Mouse (Mus musculus) intestine, embryonic 14.5 days (tissue): ENCODE results near the gene Cela1. TPM values are rescaled to one million over a fixed set of nuclear protein-coding genes. Genes with fewer than 3 reads are reported as not detected.
A peak's percentile ranks its signal among the peaks of the same experiment; 100 is the strongest.

Experiments
- ATAC-seq: fragments of 200-750 bp; cut with Nextera tagmentation; replicated peaks from 2 replicates; pipeline ENCODE4 v1.8.0; 2017; ENCODE audit warnings: low read depth, moderate number of reproducible peaks, moderate TSS enrichment, moderate library complexity; ENCODE audit not compliant: low FRiP score, low TSS enrichment
- DNase-seq: peaks from one replicate; pipeline ENCODE4 v3.0.0-alpha.2; 2018; ENCODE audit warnings: low spot score
- H3K27ac ChIP-seq: fragments of 300-500 bp; sonication (generic); 2 replicates; pipeline ENCODE4 v1.5.1; 2014; ENCODE audit warnings: low read depth, mild to moderate bottlenecking, control low read depth
- H3K27me3 ChIP-seq: fragments of 300-500 bp; sonication (generic); replicated peaks from 2 replicates; pipeline ENCODE4 v1.6.1; 2014; ENCODE audit warnings: low read length, control low read depth; ENCODE audit not compliant: control insufficient read depth, insufficient read depth
- H3K36me3 ChIP-seq: fragments of 300-500 bp; sonication (generic); 2 replicates; pipeline ENCODE4 v1.6.1; 2014; ENCODE audit warnings: low read length, control low read depth; ENCODE audit not compliant: control insufficient read depth, insufficient read depth
- H3K4me1 ChIP-seq: fragments of 300-500 bp; sonication (generic); replicated peaks from 2 replicates; pipeline ENCODE4 v1.6.1; 2014; ENCODE audit warnings: low read length, control low read depth, mixed read lengths; ENCODE audit not compliant: control insufficient read depth, insufficient read depth
- H3K4me2 ChIP-seq: fragments of 300-500 bp; sonication (generic); 2 replicates; pipeline ENCODE4 v1.6.1; 2014; ENCODE audit warnings: low read length
- H3K4me3 ChIP-seq: fragments of 300-500 bp; sonication (generic); 2 replicates; pipeline ENCODE4 v1.5.1; 2014; ENCODE audit warnings: low read depth, low read length, control low read depth, mixed read lengths
- H3K9ac ChIP-seq: fragments of 300-500 bp; sonication (generic); 2 replicates; pipeline ENCODE4 v1.6.1; 2014; ENCODE audit warnings: mild to moderate bottlenecking, low read length
- H3K9me3 ChIP-seq: fragments of 300-500 bp; sonication (generic); 2 replicates; pipeline ENCODE4 v1.6.1; 2016; ENCODE audit warnings: low read length, control low read depth; ENCODE audit not compliant: control insufficient read depth
- WGBS: fragments of 180-500 bp; shearing (Covaris S2); extraction: QIAGEN DNeasy Blood & Tissue Kit; methylation state at CpG from one replicate; pipeline ENCODE4 v1.1.7; 2014; 5-methylcytosine and 5-hydroxymethylcytosine counted together
- polyA plus RNA-seq: library from polyadenylated mRNA; unstranded; fragments of >200 nt; fragmentation: Nextera tagmentation; extraction: Ambion mirVana; gene quantifications from 2 replicates; pipeline ENCODE4 v1.2.1, GENCODE M21; 2014

Cela1 gene
- polyA plus RNA-seq = 11.9 and 49.9 TPM in 2 replicates

DNA sequence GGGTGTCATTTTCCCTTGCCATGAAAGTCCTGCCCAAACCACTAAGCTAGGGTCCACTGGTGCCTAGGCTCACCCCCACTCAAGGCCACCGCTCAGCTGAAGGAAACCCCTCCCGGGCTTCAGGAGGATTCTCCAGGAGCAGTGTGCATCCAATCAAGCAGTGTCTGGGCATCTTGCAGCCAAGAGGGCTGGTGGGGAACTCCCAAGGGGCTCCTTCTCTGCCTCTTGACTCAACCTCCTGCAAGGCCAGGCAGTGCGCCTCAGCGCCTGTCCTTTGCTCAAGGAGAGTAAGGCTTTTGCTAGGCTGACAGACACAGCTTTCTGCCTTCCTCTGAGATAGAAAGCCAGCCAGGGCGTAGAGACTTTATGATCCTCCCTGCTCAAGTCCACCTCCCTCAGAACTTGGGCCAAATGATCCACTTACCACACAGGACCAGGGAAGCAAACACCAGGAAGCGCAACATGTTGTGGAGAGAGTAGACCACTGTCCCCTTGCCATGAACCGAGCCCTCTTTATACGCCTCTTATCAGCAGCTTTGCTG, at the start of gene Cela1:
Gene Cela1 (minus strand): TSS at position 492 of the 542 bp plus-strand sequence.
- WGBS = 67% methylated on average over 8 of the region's 8 CpGs
- Histone ChIP-seq H3K9ac (no peak within 1 kb of the TSS), H3K36me3 (no peaks in the 10 kb centered on the region), H3K4me2 (peak within 1 kb of the TSS; percentile 22; the same call in 1 of the 2 replicates), H3K4me3 (no peak within 1 kb of the TSS), H3K27me3 (no peaks in the 10 kb centered on the region), H3K4me1 (peaks cover 8% of the 10 kb centered on the region), H3K27ac (0 out of 2 replicates have a peak within 1 kb of the TSS, but pooled peaks have one; percentile 25), H3K9me3 (peaks cover 10% of the 10 kb centered on the region)
- no peak for ATAC-seq
- no peak for DNase-seq

DNA sequence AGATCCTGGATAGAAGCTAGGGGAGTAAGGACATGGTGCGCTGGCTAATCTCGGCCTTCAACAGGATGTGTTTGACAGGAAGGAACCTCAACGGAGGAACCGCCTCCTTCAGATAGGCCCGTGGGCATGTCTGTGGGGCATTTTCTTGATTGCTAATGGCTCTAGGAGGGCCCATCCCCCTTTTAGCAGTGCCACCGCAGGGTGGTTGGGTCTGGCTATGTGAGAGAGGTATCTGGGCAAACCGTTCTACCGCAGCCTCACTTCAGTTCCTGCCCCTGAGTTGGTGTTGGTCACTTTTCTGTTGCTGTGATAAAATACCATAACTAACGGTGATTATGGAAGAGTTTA, 48.2 kb upstream of the Cela1 start:
- no peaks in the 10 kb centered on the region for H3K36me3 ChIP-seq
- H3K4me2 ChIP-seq = no peak overlapping the region
- no peak overlapping the region for H3K27ac ChIP-seq
- no peak overlapping the region for H3K9ac ChIP-seq
- peak; percentile 48 for DNase-seq
- peaks cover 11% of the 10 kb centered on the region for H3K27me3 ChIP-seq
- ATAC-seq = no peak
- 80% methylated on average over 9 of the region's 9 CpGs for WGBS
- 0 out of 2 replicates have a peak, but pooled peaks cover 3% of the 10 kb centered on the region for H3K4me1 ChIP-seq
- no peaks in the 10 kb centered on the region for H3K9me3 ChIP-seq
- no peak overlapping the region for H3K4me3 ChIP-seq

DNA sequence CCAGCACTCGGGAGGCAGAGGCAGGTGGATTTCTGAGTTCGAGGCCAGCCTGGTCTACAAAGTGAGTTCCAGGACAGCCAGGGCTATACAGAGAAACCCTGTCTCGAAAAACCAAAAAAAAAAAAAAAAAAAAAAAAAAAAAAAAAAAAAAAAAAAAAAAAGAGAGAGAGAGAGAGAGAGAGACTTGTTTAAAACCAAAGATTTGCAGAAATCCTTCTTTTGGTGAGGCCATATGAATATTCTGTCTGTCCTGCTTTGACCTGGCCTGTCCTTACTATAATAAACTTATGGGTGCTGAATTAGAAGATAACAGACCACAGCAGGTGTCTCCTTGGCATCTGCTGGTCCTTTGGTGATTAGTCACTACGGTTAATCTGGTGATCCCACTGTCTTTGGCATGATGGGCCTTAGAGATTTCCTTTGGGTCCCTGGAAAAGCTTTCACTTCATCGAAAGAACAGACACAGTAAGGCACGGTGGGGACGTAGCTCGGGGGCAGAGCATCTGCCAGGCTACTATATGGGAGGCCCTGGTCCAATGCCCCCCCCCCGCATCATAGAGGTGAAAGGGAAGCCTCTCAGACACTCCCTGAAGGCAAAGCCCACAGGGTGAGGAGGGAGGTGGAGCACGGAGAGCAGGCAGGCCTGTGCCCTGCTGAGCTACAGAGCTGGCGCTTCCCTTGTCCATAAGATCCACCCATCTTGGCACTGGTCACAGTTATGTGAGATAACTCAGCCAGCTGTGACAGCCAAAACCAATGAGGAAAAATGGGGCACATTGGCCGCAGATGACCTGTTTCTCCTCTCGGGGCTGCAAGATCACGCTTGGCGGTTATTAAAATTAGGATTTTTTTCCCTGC, 47.6 kb upstream of the Cela1 start:
- 84% methylated on average over 14 of the region's 15 CpGs for WGBS

DNA sequence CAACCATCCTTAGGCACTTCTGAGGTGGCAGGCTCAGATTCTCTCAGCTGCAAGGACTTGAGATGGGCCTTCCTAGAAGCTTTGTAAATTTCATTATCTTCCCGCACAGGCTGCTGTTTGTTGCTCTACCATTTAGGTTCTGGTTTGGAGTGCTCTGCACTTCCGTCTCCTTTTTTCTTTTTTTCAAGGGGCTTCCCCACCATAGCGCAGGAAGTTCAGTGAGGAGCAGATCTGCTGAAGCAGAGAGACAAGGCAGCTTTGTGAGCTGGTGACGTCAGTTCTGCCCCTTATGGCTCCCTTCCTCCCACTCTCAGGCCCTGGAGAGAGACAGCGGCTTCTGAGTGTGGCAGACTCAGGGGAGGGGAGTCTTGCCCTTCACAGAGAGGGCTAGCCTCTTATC, 44.9 kb upstream of the Cela1 start:
- Histone ChIP-seq H3K9me3 (no peaks in the 10 kb centered on the region), H3K4me2 (no peak overlapping the region), H3K9ac (no peak overlapping the region), H3K36me3 (no peaks in the 10 kb centered on the region), H3K27ac (no peak overlapping the region), H3K4me3 (no peak overlapping the region), H3K27me3 (peaks cover 43% of the 10 kb centered on the region), H3K4me1 (0 out of 2 replicates have a peak, but pooled peaks cover 11% of the 10 kb centered on the region)
- ATAC-seq (no peak), DNase-seq (peak; percentile 57)
- 11% methylated on average over 5 of the region's 5 CpGs for whole genome bisulfite sequencing

More for the DNA sequence above, 47.6 kb upstream of the Cela1 start:
- Histone ChIP-seq H3K9ac (no peak overlapping the region), H3K36me3 (no peaks in the 10 kb centered on the region), H3K27ac (no peak overlapping the region), H3K4me1 (0 out of 2 replicates have a peak, but pooled peaks cover 3% of the 10 kb centered on the region), H3K27me3 (peaks cover 16% of the 10 kb centered on the region), H3K4me2 (no peak overlapping the region), H3K4me3 (no peak overlapping the region), H3K9me3 (no peaks in the 10 kb centered on the region)
- DNase-seq = peak; percentile 38
- no peak for ATAC-seq

DNA sequence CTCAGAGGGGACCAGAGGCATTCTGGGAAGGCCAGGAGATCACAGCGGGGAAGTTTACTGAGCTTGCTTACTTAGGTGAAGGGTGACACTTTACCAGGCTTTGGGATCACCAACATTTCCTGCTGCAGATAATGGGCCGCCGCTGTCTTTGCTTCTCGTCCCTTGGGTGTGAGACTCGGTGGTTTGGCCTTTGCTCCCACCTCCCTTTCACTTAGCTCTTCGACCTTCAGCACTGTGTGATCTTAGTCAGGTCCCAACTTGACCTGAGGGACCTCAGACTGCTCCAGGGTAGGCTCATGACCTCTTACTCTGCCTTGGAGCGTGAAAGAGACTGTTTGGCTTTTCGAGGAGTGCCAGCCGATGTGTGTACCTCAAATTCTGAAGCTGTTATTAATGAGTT, 43.4 kb upstream of the Cela1 start:
- H3K4me3 ChIP-seq = no peak overlapping the region
- WGBS = 48% methylated on average over 9 of the region's 9 CpGs
- no peak overlapping the region for H3K4me2 ChIP-seq
- no peaks in the 10 kb centered on the region for H3K36me3 ChIP-seq
- H3K27me3 ChIP-seq = peaks cover 44% of the 10 kb centered on the region
- no peaks in the 10 kb centered on the region for H3K9me3 ChIP-seq
- H3K9ac ChIP-seq = no peak overlapping the region
- no peak overlapping the region for H3K27ac ChIP-seq
- H3K4me1 ChIP-seq = 0 out of 2 replicates have a peak, but pooled peaks cover 11% of the 10 kb centered on the region
- ATAC-seq (no peak), DNase-seq (peak; percentile 45)

DNA sequence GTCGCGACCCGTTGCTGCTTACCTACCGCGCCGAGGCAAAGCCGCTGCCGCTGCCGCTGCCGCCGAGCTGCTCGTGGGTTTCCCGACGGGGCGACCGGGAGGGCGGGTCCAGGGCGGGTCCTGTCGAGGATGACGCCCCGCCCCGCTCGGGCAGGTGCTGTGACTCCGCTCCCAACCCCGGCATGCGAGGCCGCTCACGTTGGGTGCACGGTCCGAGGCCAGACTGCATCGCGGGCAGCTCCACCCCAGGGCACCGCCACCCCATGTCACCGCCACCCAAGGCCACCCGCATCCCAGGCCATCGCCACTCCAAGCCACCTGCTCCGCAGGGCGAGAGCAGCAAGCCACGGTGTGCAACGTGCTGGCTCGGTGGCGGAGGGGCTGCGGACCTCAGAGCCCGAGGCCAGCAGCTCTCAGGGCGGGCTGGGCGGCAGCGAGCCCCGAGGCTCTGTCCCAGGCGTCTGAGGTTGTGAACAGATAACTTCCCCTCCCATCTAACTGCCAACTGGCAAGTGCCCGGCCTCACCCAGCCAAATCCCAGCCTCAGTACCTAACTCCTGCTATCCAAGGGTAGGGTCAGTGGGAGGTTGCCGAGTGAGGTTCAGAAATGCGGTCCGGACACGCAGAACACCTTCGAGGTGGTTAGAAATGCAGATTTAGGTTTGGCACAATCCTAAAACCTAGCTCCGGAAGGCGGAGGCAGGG, 41.7 kb upstream of the Cela1 start, which contains the start of gene Galnt6:
Gene Galnt6 (minus strand): TSS at position 96 of the 705 bp plus-strand sequence.
- H3K4me1 ChIP-seq = 0 out of 2 replicates have a peak, but pooled peaks cover 11% of the 10 kb centered on the region
- H3K27me3 ChIP-seq = peaks cover 44% of the 10 kb centered on the region

DNA sequence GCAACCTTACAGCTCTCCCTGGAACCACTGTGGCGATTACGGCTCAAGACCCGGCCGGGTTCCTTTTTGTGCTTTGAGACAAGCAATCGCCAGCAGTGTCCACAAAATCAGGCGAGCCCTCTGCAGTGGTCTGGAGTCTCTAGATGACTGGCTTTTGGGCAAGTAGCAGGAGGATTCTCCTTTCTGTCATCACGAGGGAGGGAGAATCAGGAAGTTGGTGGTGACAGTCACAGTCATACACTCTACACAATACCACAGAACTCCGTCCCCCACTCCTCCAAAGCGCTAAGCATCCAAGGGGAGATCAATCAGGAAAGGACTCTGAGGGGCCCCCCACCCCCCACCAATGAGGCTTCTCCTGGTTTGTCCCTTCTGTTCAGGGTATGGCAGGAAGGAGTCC, 40.9 kb upstream of the Cela1 start:
- no peak for ATAC-seq
- peak overlapping the region; percentile 33 for H3K4me3 ChIP-seq
- H3K4me1 ChIP-seq = 0 out of 2 replicates have a peak, but pooled peaks cover 11% of the 10 kb centered on the region
- H3K27me3 ChIP-seq = peaks cover 44% of the 10 kb centered on the region
- H3K9me3 ChIP-seq = no peaks in the 10 kb centered on the region
- H3K4me2 ChIP-seq = peak overlapping the region; percentile 57
- H3K27ac ChIP-seq = no peak overlapping the region
- H3K36me3 ChIP-seq = no peaks in the 10 kb centered on the region
- no peak overlapping the region for H3K9ac ChIP-seq
- peak; percentile 56 for DNase-seq
- WGBS = 40% methylated on average over 9 of the region's 9 CpGs

More for the DNA sequence above, 41.7 kb upstream of the Cela1 start, which contains the start of gene Galnt6:
- H3K36me3 ChIP-seq = no peaks in the 10 kb centered on the region
- DNase-seq = peak; percentile 76
- H3K4me2 ChIP-seq = peak within 1 kb of the TSS; percentile 57
- 6% methylated on average over 55 of the region's 57 CpGs for WGBS
- no peaks in the 10 kb centered on the region for H3K9me3 ChIP-seq
- 0 out of 2 replicates have a peak, but pooled peaks have one; percentile 28 for ATAC-seq
- H3K27ac ChIP-seq = no peak within 1 kb of the TSS
- H3K9ac ChIP-seq = peak within 1 kb of the TSS; percentile 1; the same call in 1 of the 2 replicates
- H3K4me3 ChIP-seq = peak within 1 kb of the TSS; percentile 33

DNA sequence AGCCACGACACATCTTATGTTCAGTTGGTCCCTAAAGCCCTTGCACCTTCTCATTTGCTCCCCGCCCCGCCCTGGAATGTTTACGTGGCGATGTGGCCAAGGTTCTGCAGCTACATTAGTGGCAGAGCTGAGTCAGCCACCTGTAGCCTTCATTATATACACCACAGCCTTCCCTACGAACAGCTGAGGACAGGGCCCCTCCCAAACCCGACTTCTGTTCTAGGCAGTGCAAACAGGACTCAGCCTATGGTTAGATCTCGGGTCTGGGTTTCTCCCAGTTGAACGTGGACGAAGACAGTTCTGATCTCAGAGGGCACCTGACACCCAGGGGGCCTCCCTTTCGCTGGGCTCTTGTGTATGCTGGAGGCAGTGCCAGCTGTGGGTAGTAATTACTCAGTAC, 40.1 kb upstream of the Cela1 start:
- H3K4me2 ChIP-seq = no peak overlapping the region
- H3K9me3 ChIP-seq = no peaks in the 10 kb centered on the region
- 0 out of 2 replicates have a peak, but pooled peaks have one; percentile 12 for ATAC-seq

More for the DNA sequence above, 40.1 kb upstream of the Cela1 start:
- H3K27ac ChIP-seq = no peak overlapping the region
- H3K27me3 ChIP-seq = peaks cover 44% of the 10 kb centered on the region
- no peak overlapping the region for H3K4me3 ChIP-seq
- WGBS = 80% methylated on average over 11 of the region's 11 CpGs
- peak; percentile 58 for DNase-seq
- H3K9ac ChIP-seq = no peak overlapping the region
- H3K4me1 ChIP-seq = 0 out of 2 replicates have a peak, but pooled peaks cover 11% of the 10 kb centered on the region
- no peaks in the 10 kb centered on the region for H3K36me3 ChIP-seq
